Mouse (Mus musculus) kidney, postnatal 0 days (tissue): Measurements from ENCODE around the gene Sema3c. TPM values are rescaled to one million over a fixed set of nuclear protein-coding genes. Genes with fewer than 3 reads are reported as not detected.

ENCODE experiments used
- ATAC-seq: fragments of 200-750 bp; cut with Nextera tagmentation; replicated peaks from 2 replicates; pipeline ENCODE4 v1.8.0; 2017; ENCODE audit warnings: low read depth, moderate number of reproducible peaks, moderate TSS enrichment, moderate library complexity; ENCODE audit not compliant: low FRiP score
- DNase-seq: peaks from one replicate; pipeline ENCODE4 v3.0.0-alpha.2; 2016; ENCODE audit warnings: low spot score
- H3K27ac ChIP-seq: fragments of 300-500 bp; sonication (generic); 2 replicates; pipeline ENCODE4 v1.5.1; 2014; ENCODE audit warnings: mild to moderate bottlenecking
- H3K27me3 ChIP-seq: fragments of 300-500 bp; sonication (generic); 2 replicates; pipeline ENCODE4 v1.6.1; 2014; ENCODE audit warnings: low read length, mixed read lengths; ENCODE audit not compliant: insufficient read depth
- H3K36me3 ChIP-seq: fragments of 300-500 bp; sonication (generic); 2 replicates; pipeline ENCODE4 v1.6.1; 2014; ENCODE audit warnings: low read length, mixed read lengths; ENCODE audit not compliant: insufficient read depth
- H3K4me1 ChIP-seq: fragments of 300-500 bp; sonication (generic); replicated peaks from 2 replicates; pipeline ENCODE4 v1.6.1; 2014; ENCODE audit warnings: antibody characterized with exemption, low read length, mixed read lengths; ENCODE audit not compliant: insufficient read depth
- H3K4me2 ChIP-seq: fragments of 300-500 bp; sonication (generic); 2 replicates; pipeline ENCODE4 v1.6.1; 2014; ENCODE audit warnings: mild to moderate bottlenecking, low read length, moderate library complexity, mixed read lengths
- H3K4me3 ChIP-seq: fragments of 300-500 bp; sonication (generic); replicated peaks from 2 replicates; pipeline ENCODE4 v1.5.1; 2014; ENCODE audit warnings: low read depth, low read length
- H3K9ac ChIP-seq: fragments of 300-500 bp; sonication (generic); 2 replicates; pipeline ENCODE4 v1.6.1; 2014; ENCODE audit warnings: low read depth, low read length
- H3K9me3 ChIP-seq: fragments of 300-500 bp; sonication (generic); replicated peaks from 2 replicates; pipeline ENCODE4 v1.6.1; 2016; ENCODE audit warnings: low read length, inconsistent platforms, mixed read lengths
- CTCF ChIP-seq: IDR thresholded peaks from 2 replicates; pipeline ENCODE4 v1.5.1; 2016; ENCODE audit warnings: antibody characterized with exemption, low read depth, mild to moderate bottlenecking, moderate library complexity
- WGBS: fragments of 180-500 bp; shearing (Covaris S2); extraction: QIAGEN DNeasy Blood & Tissue Kit; methylation state at CpG from one replicate; pipeline ENCODE4 v1.1.7; 2014; 5-methylcytosine and 5-hydroxymethylcytosine counted together
- polyA plus RNA-seq: library from polyadenylated mRNA; unstranded; fragments of >200 nt; fragmentation: Nextera tagmentation; extraction: Ambion mirVana; gene quantifications from 2 replicates; pipeline ENCODE4 v1.2.1, GENCODE M21; 2015

The Sema3c gene
- polyA plus RNA-seq, 1 experiment from 2014 or later = 63.6 TPM

- H3K27me3 ChIP-seq = no peaks in the 10 kb centered on the region
- H3K4me2 ChIP-seq = no peak overlapping the region
- H3K9me3 ChIP-seq = no peaks in the 10 kb centered on the region
- H3K4me3 ChIP-seq = no peak overlapping the region
- DNase-seq (no peak), ATAC-seq (no peak)
- no peak overlapping the region for H3K27ac ChIP-seq
- no peaks in the 10 kb centered on the region for H3K36me3 ChIP-seq
- no peaks in the 10 kb centered on the region for H3K4me1 ChIP-seq
- 19% methylated on average over 1 of the region's 1 CpGs for WGBS
- H3K9ac ChIP-seq = no peak overlapping the region
- TF ChIP-seq CTCF = no peak
These were observed 54.5 kb downstream of the Sema3c start for GRCm38 (mm10) chr5:17628606-17629005.

GRCm38 (mm10) chr5:17629599-17629998, 55.5 kb downstream of the Sema3c start:
- ATAC-seq (no peak), DNase-seq (no peak)
- H3K4me2 ChIP-seq = no peak overlapping the region
- H3K9me3 ChIP-seq = no peaks in the 10 kb centered on the region
- no peak overlapping the region for H3K4me3 ChIP-seq
- no peaks in the 10 kb centered on the region for H3K27me3 ChIP-seq
- H3K4me1 ChIP-seq = no peaks in the 10 kb centered on the region
- no peak overlapping the region for H3K9ac ChIP-seq
- no peak overlapping the region for H3K27ac ChIP-seq
- TF ChIP-seq CTCF = no peak
- H3K36me3 ChIP-seq = no peaks in the 10 kb centered on the region
- WGBS = 86% methylated on average over 3 of the region's 3 CpGs

- H3K4me3 ChIP-seq = no peak overlapping the region
- ATAC-seq = no peak
- no peak for TF ChIP-seq CTCF
- no peaks in the 10 kb centered on the region for H3K4me1 ChIP-seq
- 88% methylated on average over 3 of the region's 3 CpGs for WGBS
- no peak overlapping the region for H3K4me2 ChIP-seq
- no peak for DNase-seq
- no peaks in the 10 kb centered on the region for H3K9me3 ChIP-seq
- no peaks in the 10 kb centered on the region for H3K36me3 ChIP-seq
- H3K9ac ChIP-seq = no peak overlapping the region
- no peaks in the 10 kb centered on the region for H3K27me3 ChIP-seq
- no peak overlapping the region for H3K27ac ChIP-seq
These were observed 65.4 kb downstream of the Sema3c start for GRCm38 (mm10) chr5:17639519-17639918.

GRCm38 (mm10) chr5:17647643-17648226, 73.7 kb downstream of the Sema3c start:
- ATAC-seq (no peak), DNase-seq (no peak)
- H3K36me3 ChIP-seq = no peaks in the 10 kb centered on the region
- no peak overlapping the region for H3K4me2 ChIP-seq
- WGBS = 73% methylated on average over 7 of the region's 7 CpGs
- H3K9ac ChIP-seq = no peak overlapping the region
- H3K9me3 ChIP-seq = no peaks in the 10 kb centered on the region
- H3K27ac ChIP-seq = no peak overlapping the region
- TF ChIP-seq CTCF = no peak
- no peaks in the 10 kb centered on the region for H3K27me3 ChIP-seq
- no peaks in the 10 kb centered on the region for H3K4me1 ChIP-seq
- H3K4me3 ChIP-seq = no peak overlapping the region

GRCm38 (mm10) chr5:17648865-17649542, 74.9 kb downstream of the Sema3c start:
- Histone ChIP-seq H3K4me1 (no peaks in the 10 kb centered on the region), H3K9ac (no peak overlapping the region), H3K27me3 (no peaks in the 10 kb centered on the region), H3K36me3 (no peaks in the 10 kb centered on the region), H3K4me2 (no peak overlapping the region), H3K4me3 (no peak overlapping the region), H3K27ac (no peak overlapping the region), H3K9me3 (no peaks in the 10 kb centered on the region)
- TF ChIP-seq CTCF = no peak
- no peak for DNase-seq
- ATAC-seq = no peak
- 5% methylated on average over 1 of the region's 1 CpGs for WGBS

- no peak overlapping the region for H3K4me3 ChIP-seq
- DNase-seq = no peak
- no peak overlapping the region for H3K4me2 ChIP-seq
- H3K27me3 ChIP-seq = no peaks in the 10 kb centered on the region
- ATAC-seq = no peak
- H3K9me3 ChIP-seq = no peaks in the 10 kb centered on the region
- H3K36me3 ChIP-seq = no peaks in the 10 kb centered on the region
- H3K4me1 ChIP-seq = no peaks in the 10 kb centered on the region
- WGBS = 77% methylated on average over 3 of the region's 3 CpGs
- no peak for TF ChIP-seq CTCF
- H3K27ac ChIP-seq = no peak overlapping the region
- H3K9ac ChIP-seq = no peak overlapping the region
These were observed 87.1 kb downstream of the Sema3c start for GRCm38 (mm10) chr5:17661223-17661622.

- DNase-seq (no peak), ATAC-seq (no peak)
- H3K4me3 ChIP-seq = no peak overlapping the region
- H3K4me1 ChIP-seq = no peaks in the 10 kb centered on the region
- H3K9me3 ChIP-seq = no peaks in the 10 kb centered on the region
- no peak overlapping the region for H3K27ac ChIP-seq
- H3K9ac ChIP-seq = no peak overlapping the region
- no peaks in the 10 kb centered on the region for H3K36me3 ChIP-seq
- H3K27me3 ChIP-seq = no peaks in the 10 kb centered on the region
- H3K4me2 ChIP-seq = no peak overlapping the region
- no peak for TF ChIP-seq CTCF
These were observed 97.3 kb downstream of the Sema3c start for GRCm38 (mm10) chr5:17671356-17671755.
